Mouse (Mus musculus) thymus, adult 2 months (tissue): Measurements from ENCODE around the gene Gls.

Source experiments
- CTCF ChIP-seq: fragments of 200-500 bp; IDR thresholded peaks from 2 replicates; pipeline ENCODE4 v1.5.1; 2012; ENCODE audit warnings: mild to moderate bottlenecking, control low read depth, low read length, moderate library complexity, borderline replicate concordance; ENCODE audit not compliant: control insufficient read depth, poor library complexity, insufficient read depth; ENCODE audit errors: extremely low read depth
- POLR2A ChIP-seq: fragments of 200-500 bp; IDR thresholded peaks from 2 replicates; pipeline ENCODE4 v1.6.1; 2012; ENCODE audit warnings: mild to moderate bottlenecking, low read length, control low read depth, moderate library complexity; ENCODE audit not compliant: control insufficient read depth, poor library complexity, insufficient read depth; ENCODE audit errors: extremely low read depth

GRCm38 (mm10) chr1:52226416-52226815 is 6.6 kb downstream of the Gls start:
- TF ChIP-seq CTCF (no peak), POLR2A (no peak)
